Mouse (Mus musculus) testis, adult 2 months (tissue): ENCODE data around the gene Mapkbp1. TPM values are rescaled to one million over a fixed set of nuclear protein-coding genes. Genes with fewer than 3 reads are reported as not detected.

Experiments used
- H3K27ac ChIP-seq: fragments of 200-500 bp; 2 replicates; pipeline ENCODE4 v1.5.1; 2012; ENCODE audit warnings: low read depth, low read length; ENCODE audit not compliant: control insufficient read depth, insufficient read depth
- H3K27me3 ChIP-seq: fragments of 200-500 bp; 2 replicates; pipeline ENCODE4 v1.6.1; 2012; ENCODE audit warnings: mild to moderate bottlenecking, low read length, moderate library complexity; ENCODE audit not compliant: control insufficient read depth, insufficient read depth
- H3K36me3 ChIP-seq: fragments of 200-500 bp; 2 replicates; pipeline ENCODE4 v1.6.1; 2012; ENCODE audit warnings: mild to moderate bottlenecking, low read length; ENCODE audit not compliant: control insufficient read depth, insufficient read depth
- H3K4me1 ChIP-seq: fragments of 200-500 bp; 2 replicates; pipeline ENCODE4 v1.6.1; 2012; ENCODE audit warnings: low read length; ENCODE audit not compliant: control insufficient read depth, insufficient read depth
- H3K4me3 ChIP-seq: fragments of 200-500 bp; 2 replicates; pipeline ENCODE4 v1.5.1; 2012; ENCODE audit warnings: low read depth, mild to moderate bottlenecking, low read length, moderate library complexity, mixed read lengths; ENCODE audit not compliant: control insufficient read depth
- CTCF ChIP-seq: fragments of 200-500 bp; IDR thresholded peaks from 2 replicates; pipeline ENCODE4 v1.5.1; 2012; ENCODE audit warnings: low read depth, mild to moderate bottlenecking, inconsistent platforms, low read length, moderate library complexity; ENCODE audit not compliant: control insufficient read depth, insufficient read depth, insufficient replicate concordance
- POLR2A ChIP-seq: fragments of 200-500 bp; IDR thresholded peaks from 2 replicates; pipeline ENCODE4 v1.6.1; 2012; ENCODE audit warnings: low read depth, mild to moderate bottlenecking, inconsistent platforms, low read length, moderate library complexity; ENCODE audit not compliant: control insufficient read depth
- polyA plus RNA-seq: library from polyadenylated mRNA; depleted of rRNA; stranded (reverse); fragments of >200 nt; gene quantifications from 2 replicates; pipeline ENCODE4 v1.2.3, GENCODE M21; 2012; rRNA removed

Gene Mapkbp1
- polyA plus RNA-seq, 1 experiment: 66.1 TPM

DNA sequence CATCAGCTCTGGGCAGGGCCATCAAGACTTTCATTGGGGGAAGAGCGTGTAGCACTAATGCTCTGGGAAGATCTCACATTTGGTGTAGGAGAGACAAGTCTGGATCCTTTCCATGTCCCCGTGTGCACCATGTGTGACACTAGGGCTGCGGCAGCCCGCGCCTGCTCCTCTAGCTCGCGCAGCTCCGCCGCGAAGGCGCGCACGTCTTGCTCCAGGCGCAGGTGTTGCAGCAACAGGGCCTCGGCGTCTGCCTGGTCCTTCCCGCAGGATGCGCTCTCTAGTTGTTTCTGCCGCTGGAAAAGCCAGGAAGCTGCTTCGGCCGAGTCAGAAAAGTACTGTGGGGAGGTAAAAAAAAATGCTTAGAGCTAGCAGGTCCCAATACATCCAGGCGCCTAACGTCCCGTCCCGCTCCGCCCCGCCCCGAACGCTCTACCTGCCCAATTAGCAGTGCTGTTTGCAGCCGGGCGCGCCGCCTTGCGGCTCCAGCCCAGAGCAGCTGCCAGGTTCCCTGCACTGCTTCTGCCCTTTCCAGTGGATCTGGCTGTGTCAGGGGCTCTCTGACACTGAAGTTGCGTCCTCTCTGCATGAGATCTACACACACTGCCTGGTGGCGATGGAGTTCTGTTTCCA, 103.7 kb downstream of the Mapkbp1 start:
- Histone ChIP-seq H3K27me3 (no peaks in the 10 kb centered on the region), H3K36me3 (no peaks in the 10 kb centered on the region), H3K4me1 (peaks cover 2% of the 10 kb centered on the region), H3K27ac (no peak overlapping the region), H3K4me3 (peak overlapping the region; percentile 9)
- peak; percentile 32; the same call in 1 of the 2 replicates for TF ChIP-seq CTCF
- TF ChIP-seq POLR2A: no peak

Other genes starting within 250 kb of the Mapkbp1 start
- gene Itpka, start 230.4 kb upstream of the Mapkbp1 start, polyA plus RNA-seq: 5.8 and 6.4 TPM in 2 replicates
- gene Ltk, start 212.3 kb upstream of the Mapkbp1 start, polyA plus RNA-seq: 2.2 and 3.0 TPM in 2 replicates
- 13.4 and 13.7 TPM in 2 replicates for gene Rpap1, start 185.2 kb upstream of the Mapkbp1 start, polyA plus RNA-seq
- 18.7 and 26.0 TPM in 2 replicates for gene Tyro3, start 175.0 kb upstream of the Mapkbp1 start, polyA plus RNA-seq
- 17.5 and 20.3 TPM in 2 replicates for gene Mga, start 75.5 kb upstream of the Mapkbp1 start, polyA plus RNA-seq
- 6.4 and 7.3 TPM in 2 replicates for gene Jmjd7, start 54.8 kb downstream of the Mapkbp1 start, polyA plus RNA-seq
- 3.1 and 3.7 TPM in 2 replicates for gene Gm28042, start 54.8 kb downstream of the Mapkbp1 start, polyA plus RNA-seq
- gene Pla2g4b, start 60.7 kb downstream of the Mapkbp1 start, polyA plus RNA-seq: 2.7 and 4.1 TPM in 2 replicates
- 3.4 and 5.8 TPM in 2 replicates for gene Ehd4, start 181.9 kb downstream of the Mapkbp1 start, polyA plus RNA-seq